Mouse (Mus musculus): ENCODE measurements around the gene Hamp2. TPM values are rescaled to one million over a fixed set of nuclear protein-coding genes. Genes with fewer than 3 reads are reported as not detected.

Hamp2 gene
- polyA plus RNA-seq, 1 experiment from 2014 or later: not detected

DNA sequence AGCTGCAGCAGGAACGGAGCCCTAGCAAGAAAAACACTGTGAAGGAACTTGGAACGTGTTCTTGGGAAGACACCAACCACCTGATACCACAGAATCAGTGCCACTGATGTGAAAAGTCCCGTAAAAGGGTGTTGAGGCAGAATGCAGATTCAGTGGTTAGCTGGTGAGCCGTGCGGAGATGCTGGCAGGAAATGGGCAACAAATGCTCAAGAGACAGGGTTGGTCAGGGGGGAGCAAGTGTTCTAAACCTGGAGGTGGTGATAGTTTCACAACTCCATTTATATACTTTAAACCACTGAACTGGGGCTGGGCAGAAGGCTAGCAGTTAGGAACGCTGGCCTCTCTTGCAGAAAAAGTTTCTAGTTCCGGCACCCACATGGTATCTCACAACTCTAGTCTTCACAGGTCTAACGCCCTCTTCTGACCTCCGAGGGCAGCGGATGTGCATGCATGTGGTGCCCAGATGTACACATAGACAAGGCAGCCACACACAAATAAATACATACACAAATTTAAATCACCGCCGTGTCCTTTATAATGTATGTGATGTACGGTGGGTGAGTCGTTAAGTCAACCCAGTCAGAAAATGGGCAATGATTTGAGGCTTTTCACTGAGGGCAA, 36.8 kb downstream of the Hamp2 start:
- H3K9me3 ChIP-seq: no peaks in the 10 kb centered on the region
- no peak overlapping the region for H3K4me3 ChIP-seq
- no peaks in the 10 kb centered on the region for H3K27me3 ChIP-seq
- H3K4me2 ChIP-seq: no peak overlapping the region
- no peak overlapping the region for H3K9ac ChIP-seq
- H3K27ac ChIP-seq: no peak overlapping the region
- no peak for ATAC-seq (ENCODE audit: borderline replicate concordance, extremely low read depth, low FRiP score, low TSS enrichment)
- WGBS: 78% methylated on average over 14 of the region's 14 CpGs
- H3K4me1 ChIP-seq: peaks cover 5% of the 10 kb centered on the region; the same call in 1 of the 2 replicates
- H3K36me3 ChIP-seq: no peaks in the 10 kb centered on the region

DNA sequence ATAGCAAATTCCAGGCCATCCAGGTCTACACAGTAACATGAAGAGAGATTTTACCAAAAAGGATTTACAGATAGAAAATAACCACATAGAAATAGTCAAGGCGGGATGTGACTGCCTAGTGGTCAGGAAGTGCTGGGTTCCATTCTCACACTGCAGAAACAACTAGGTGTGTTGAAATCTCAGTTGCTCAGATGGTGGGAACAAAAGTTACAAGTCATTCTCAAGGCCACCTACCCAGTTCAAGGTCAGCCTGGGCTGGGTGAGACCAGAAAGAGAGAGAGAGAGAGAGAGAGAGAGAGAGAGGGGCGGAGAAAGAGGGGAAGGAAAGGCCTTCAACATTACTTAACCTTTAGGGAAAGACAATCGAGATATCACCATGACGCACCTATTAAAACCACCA, 37.6 kb downstream of the Hamp2 start:
- Histone ChIP-seq H3K9ac (no peak overlapping the region), H3K27me3 (no peaks in the 10 kb centered on the region), H3K4me1 (no peaks in the 10 kb centered on the region), H3K36me3 (no peaks in the 10 kb centered on the region), H3K4me2 (no peak overlapping the region), H3K9me3 (no peaks in the 10 kb centered on the region), H3K27ac (no peak overlapping the region), H3K4me3 (no peak overlapping the region)
- WGBS: 81% methylated on average over 4 of the region's 4 CpGs
- ATAC-seq (ENCODE audit: borderline replicate concordance, extremely low read depth, low FRiP score, low TSS enrichment): no peak

DNA sequence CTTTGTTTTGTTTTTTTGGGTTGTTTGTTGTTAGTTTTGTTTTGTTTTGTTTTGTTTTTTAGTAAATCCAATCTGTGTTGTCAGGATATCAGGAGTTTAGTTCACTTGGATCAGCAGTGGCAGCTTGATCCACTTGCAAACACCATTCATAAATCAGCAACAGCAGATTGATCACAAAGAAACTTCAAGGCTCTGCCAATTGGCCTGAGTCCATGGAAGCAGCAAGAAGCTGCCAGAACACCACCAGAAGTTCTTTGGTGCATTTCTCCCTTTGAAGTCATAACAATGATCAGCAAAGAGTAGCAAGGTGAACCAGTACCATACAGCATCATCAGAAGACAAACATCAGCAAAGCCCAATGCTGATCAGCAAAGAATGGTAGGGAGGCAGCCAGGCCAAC, 40.4 kb downstream of the Hamp2 start:
- Histone ChIP-seq H3K36me3 (no peaks in the 10 kb centered on the region), H3K9ac (no peak overlapping the region), H3K27me3 (no peaks in the 10 kb centered on the region), H3K4me2 (no peak overlapping the region), H3K4me1 (no peaks in the 10 kb centered on the region), H3K27ac (no peak overlapping the region), H3K4me3 (no peak overlapping the region), H3K9me3 (no peaks in the 10 kb centered on the region)
- ATAC-seq (ENCODE audit: borderline replicate concordance, extremely low read depth, low FRiP score, low TSS enrichment): no peak

DNA sequence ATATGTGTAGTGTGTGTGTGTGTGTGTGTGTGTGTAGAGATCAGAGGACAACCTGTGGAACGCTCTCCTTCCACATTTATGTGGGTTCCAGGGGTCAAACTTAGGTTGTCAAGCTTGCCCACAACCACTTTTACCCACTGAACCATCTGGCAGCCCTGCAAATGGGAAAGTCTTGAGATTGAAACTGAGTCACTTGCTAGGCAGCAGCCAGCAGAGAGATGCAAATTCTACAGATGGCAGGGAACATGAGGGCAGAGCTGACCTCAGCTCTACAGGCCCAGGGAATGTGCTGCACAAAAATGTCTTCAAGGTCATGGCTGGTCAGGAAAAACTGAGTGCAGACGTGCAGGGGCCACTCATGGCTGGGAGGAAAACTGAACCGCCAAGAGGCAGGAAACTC, 43.1 kb downstream of the Hamp2 start:
- 62% methylated on average over 3 of the region's 3 CpGs for WGBS
- ATAC-seq (ENCODE audit: borderline replicate concordance, extremely low read depth, low FRiP score, low TSS enrichment): no peak

DNA sequence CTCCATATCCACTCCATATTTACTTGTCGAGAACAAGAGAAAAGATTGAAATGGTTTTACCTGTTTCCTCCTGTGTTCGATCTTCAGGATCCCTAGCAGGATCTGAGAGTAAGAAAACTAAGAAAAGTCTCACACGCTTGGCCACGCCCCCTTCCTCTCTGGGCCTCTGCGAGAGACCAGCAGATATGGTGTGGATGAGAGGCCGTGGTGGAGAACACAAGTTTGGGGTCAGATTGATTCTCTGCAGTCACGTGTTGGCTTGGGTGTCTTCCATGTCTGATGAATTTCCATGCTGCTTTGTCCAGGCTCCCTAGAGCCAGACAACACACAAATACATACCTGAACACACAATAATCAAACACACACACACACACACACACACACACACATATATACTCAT, 44.3 kb downstream of the Hamp2 start, which contains the start of gene Cd22:
TSS of gene Cd22 (minus strand) at position 167 of the 400 bp plus-strand sequence.
- H3K4me2 ChIP-seq: no peak within 1 kb of the TSS
- no peaks in the 10 kb centered on the region for H3K9me3 ChIP-seq
- WGBS: 32% methylated on average over 7 of the region's 7 CpGs
- no peak within 1 kb of the TSS for H3K4me3 ChIP-seq
- H3K27ac ChIP-seq: no peak within 1 kb of the TSS
- no peaks in the 10 kb centered on the region for H3K36me3 ChIP-seq
- ATAC-seq (ENCODE audit: borderline replicate concordance, extremely low read depth, low FRiP score, low TSS enrichment): no peak
- H3K27me3 ChIP-seq: no peaks in the 10 kb centered on the region
- no peaks in the 10 kb centered on the region for H3K4me1 ChIP-seq
- H3K9ac ChIP-seq: no peak within 1 kb of the TSS

More for the DNA sequence above, 43.1 kb downstream of the Hamp2 start:
- no peak overlapping the region for H3K4me2 ChIP-seq
- no peak overlapping the region for H3K4me3 ChIP-seq
- no peaks in the 10 kb centered on the region for H3K4me1 ChIP-seq
- no peaks in the 10 kb centered on the region for H3K9me3 ChIP-seq
- H3K27me3 ChIP-seq: no peaks in the 10 kb centered on the region
- no peak overlapping the region for H3K27ac ChIP-seq
- H3K9ac ChIP-seq: no peak overlapping the region
- H3K36me3 ChIP-seq: no peaks in the 10 kb centered on the region

DNA sequence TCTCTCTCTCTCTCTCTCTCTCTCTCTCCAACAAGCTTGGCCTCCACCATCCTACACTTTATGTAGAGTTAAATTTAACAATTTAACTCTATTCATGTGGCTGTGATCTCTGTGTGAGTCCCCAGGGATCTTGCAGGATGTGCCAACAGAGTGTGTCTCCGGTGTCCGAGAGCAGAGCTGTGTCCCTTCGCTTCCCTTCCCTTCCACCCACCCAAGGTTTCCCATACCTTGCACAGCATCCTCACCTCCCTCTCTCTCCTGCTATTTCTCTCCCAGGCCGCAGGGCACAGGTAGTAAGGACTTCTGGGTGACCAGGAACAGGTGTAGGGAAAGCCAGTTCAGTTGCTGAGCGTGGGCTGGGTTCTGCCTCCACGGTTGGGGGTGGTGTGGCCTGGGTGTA, 45.5 kb downstream of the Hamp2 start:
- Histone ChIP-seq H3K9ac (no peak overlapping the region), H3K36me3 (no peaks in the 10 kb centered on the region), H3K27me3 (no peaks in the 10 kb centered on the region), H3K4me3 (no peak overlapping the region), H3K4me2 (no peak overlapping the region), H3K27ac (no peak overlapping the region), H3K4me1 (no peaks in the 10 kb centered on the region), H3K9me3 (no peaks in the 10 kb centered on the region)
- 70% methylated on average over 6 of the region's 6 CpGs for WGBS
- ATAC-seq (ENCODE audit: borderline replicate concordance, extremely low read depth, low FRiP score, low TSS enrichment): no peak

DNA sequence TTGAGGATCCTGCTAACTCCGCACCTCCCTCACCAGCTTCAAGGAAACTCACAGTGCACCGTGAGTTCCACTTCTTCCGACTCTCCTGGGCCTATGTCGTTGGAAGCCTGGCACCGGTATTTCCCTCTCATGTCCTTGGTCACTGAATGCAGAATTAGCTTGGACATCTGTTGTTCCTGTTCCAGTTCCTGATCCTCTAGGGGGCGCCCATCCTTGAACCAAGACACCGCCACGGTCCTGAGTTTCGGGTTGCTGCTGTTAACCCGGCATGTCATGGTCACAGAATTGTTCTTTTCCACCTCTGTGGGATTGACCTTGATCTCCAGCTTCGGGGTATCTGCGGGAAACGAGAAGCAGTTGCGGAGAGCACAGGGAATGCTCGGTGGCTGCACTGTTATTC, 51.4 kb downstream of the Hamp2 start:
- 18% methylated on average over 15 of the region's 15 CpGs for WGBS
- Histone ChIP-seq H3K27me3 (no peaks in the 10 kb centered on the region), H3K27ac (no peak overlapping the region), H3K4me3 (no peak overlapping the region), H3K4me2 (peak overlapping the region; percentile 37), H3K4me1 (no peaks in the 10 kb centered on the region), H3K9me3 (no peaks in the 10 kb centered on the region), H3K9ac (no peak overlapping the region), H3K36me3 (no peaks in the 10 kb centered on the region)
- ATAC-seq (ENCODE audit: borderline replicate concordance, extremely low read depth, low FRiP score, low TSS enrichment): no peak

Other genes starting within 250 kb of the Hamp2 start
- 0.96 TPM in 1 of 2 replicates, not detected in the other for gene 2200002J24Rik, start 225.8 kb downstream of the Hamp2 start, polyA plus RNA-seq (2015; fragmentation: Nextera tagmentation; extraction: Ambion mirVana)
- gene Atp4a, start 212.5 kb downstream of the Hamp2 start, polyA plus RNA-seq (2015; fragmentation: Nextera tagmentation; extraction: Ambion mirVana): 0.40 and 0.41 TPM in 2 replicates
- 153 and 159 TPM in 2 replicates for gene Tmem147, start 195.1 kb downstream of the Hamp2 start, polyA plus RNA-seq (2015; fragmentation: Nextera tagmentation; extraction: Ambion mirVana)
- 0.19 and 0.46 TPM in 2 replicates for gene Gapdhs, start 181.0 kb downstream of the Hamp2 start, polyA plus RNA-seq (2015; fragmentation: Nextera tagmentation; extraction: Ambion mirVana)
- 1.4 and 1.8 TPM in 2 replicates for gene Sbsn, start 173.2 kb downstream of the Hamp2 start, polyA plus RNA-seq (2015; fragmentation: Nextera tagmentation; extraction: Ambion mirVana)
- gene Dmkn, start 160.9 kb downstream of the Hamp2 start, polyA plus RNA-seq (2015; fragmentation: Nextera tagmentation; extraction: Ambion mirVana): 5.4 and 5.9 TPM in 2 replicates
- 2.4 and 5.1 TPM in 2 replicates for gene Krtdap, start 136.8 kb downstream of the Hamp2 start, polyA plus RNA-seq (2015; fragmentation: Nextera tagmentation; extraction: Ambion mirVana)
- gene Ffar2, start 100.9 kb downstream of the Hamp2 start, polyA plus RNA-seq (2015; fragmentation: Nextera tagmentation; extraction: Ambion mirVana): 0.38 and 0.46 TPM in 2 replicates
- gene Ffar3, start 68.5 kb downstream of the Hamp2 start, polyA plus RNA-seq (2015; fragmentation: Nextera tagmentation; extraction: Ambion mirVana): not detected in 2 replicates
- not detected in 2 replicates for gene Ffar1, start 63.1 kb downstream of the Hamp2 start, polyA plus RNA-seq (2015; fragmentation: Nextera tagmentation; extraction: Ambion mirVana)
- 0.05 TPM in 1 of 2 replicates, not detected in the other for gene Cd22, start 44.3 kb downstream of the Hamp2 start, polyA plus RNA-seq (2015; fragmentation: Nextera tagmentation; extraction: Ambion mirVana)
- 0.32 and 0.34 TPM in 2 replicates for gene Mag, start 9.8 kb downstream of the Hamp2 start, polyA plus RNA-seq (2015; fragmentation: Nextera tagmentation; extraction: Ambion mirVana)
- gene Hamp, start 19.4 kb upstream of the Hamp2 start, polyA plus RNA-seq (2015; fragmentation: Nextera tagmentation; extraction: Ambion mirVana): 0.78 TPM in 1 of 2 replicates, not detected in the other
- 25.6 and 27.5 TPM in 2 replicates for gene Usf2, start 32.1 kb upstream of the Hamp2 start, polyA plus RNA-seq (2015; fragmentation: Nextera tagmentation; extraction: Ambion mirVana)
- gene Lsr, start 48.8 kb upstream of the Hamp2 start, polyA plus RNA-seq (2015; fragmentation: Nextera tagmentation; extraction: Ambion mirVana): 80.6 and 89.1 TPM in 2 replicates
- gene Fam187b, start 49.1 kb upstream of the Hamp2 start, polyA plus RNA-seq (2015; fragmentation: Nextera tagmentation; extraction: Ambion mirVana): 6.3 TPM in 2 replicates
- 50.1 TPM in 2 replicates for gene Fxyd5, start 117.8 kb upstream of the Hamp2 start, polyA plus RNA-seq (2015; fragmentation: Nextera tagmentation; extraction: Ambion mirVana)
- gene Fxyd7, start 126.8 kb upstream of the Hamp2 start, polyA plus RNA-seq (2015; fragmentation: Nextera tagmentation; extraction: Ambion mirVana): 5.2 and 5.3 TPM in 2 replicates
- gene Fxyd1, start 132.5 kb upstream of the Hamp2 start, polyA plus RNA-seq (2015; fragmentation: Nextera tagmentation; extraction: Ambion mirVana): 82.5 and 86.9 TPM in 2 replicates
- gene Lgi4, start 134.7 kb upstream of the Hamp2 start, polyA plus RNA-seq (2015; fragmentation: Nextera tagmentation; extraction: Ambion mirVana): 0.21 and 0.35 TPM in 2 replicates
- gene Fxyd3, start 152.0 kb upstream of the Hamp2 start, polyA plus RNA-seq (2015; fragmentation: Nextera tagmentation; extraction: Ambion mirVana): 50.1 and 54.3 TPM in 2 replicates
- gene Hpn, start 190.6 kb upstream of the Hamp2 start, polyA plus RNA-seq (2015; fragmentation: Nextera tagmentation; extraction: Ambion mirVana): 14.6 and 16.7 TPM in 2 replicates
- 1.5 and 1.8 TPM in 2 replicates for gene Scn1b, start 202.3 kb upstream of the Hamp2 start, polyA plus RNA-seq (2015; fragmentation: Nextera tagmentation; extraction: Ambion mirVana)
- 63.0 and 65.5 TPM in 2 replicates for gene Gramd1a, start 231.2 kb upstream of the Hamp2 start, polyA plus RNA-seq (2015; fragmentation: Nextera tagmentation; extraction: Ambion mirVana)

All from lung, embryonic 15.5 days (tissue).